Mouse (Mus musculus) limb, embryonic 11.5 days (tissue): ENCODE results near the gene Lyrm4. TPM values are rescaled to one million over a fixed set of nuclear protein-coding genes. Genes with fewer than 3 reads are reported as not detected.
A peak's percentile ranks its signal among the peaks of the same experiment; 100 is the strongest.

Experiments used
- ATAC-seq: fragments of 200-750 bp; cut with Nextera tagmentation; 2 replicates; pipeline ENCODE4 v1.8.0; 2017; ENCODE audit warnings: low read depth; ENCODE audit not compliant: insufficient number of reproducible peaks, low FRiP score, low TSS enrichment
- DNase-seq: peaks from one replicate; pipeline ENCODE4 v3.0.0-alpha.2; 2015; ENCODE audit warnings: low spot score
- H3K27ac ChIP-seq: fragments of 300-500 bp; sonication (generic); replicated peaks from 2 replicates; pipeline ENCODE4 v1.5.1; 2014; ENCODE audit warnings: low read depth, mild to moderate bottlenecking, low read length
- H3K27me3 ChIP-seq: fragments of 300-500 bp; sonication (generic); 2 replicates; pipeline ENCODE4 v1.6.1; 2014; ENCODE audit warnings: mild to moderate bottlenecking, low read length, mixed read lengths; ENCODE audit not compliant: control insufficient read depth, insufficient read depth
- H3K36me3 ChIP-seq: fragments of 300-500 bp; sonication (generic); 2 replicates; pipeline ENCODE4 v1.6.1; 2014; ENCODE audit warnings: mild to moderate bottlenecking, low read length, moderate library complexity, mixed read lengths; ENCODE audit not compliant: control insufficient read depth, insufficient read depth
- H3K4me1 ChIP-seq: fragments of 300-500 bp; sonication (generic); 2 replicates; pipeline ENCODE4 v1.6.1; 2014; ENCODE audit warnings: low read length, mixed read lengths; ENCODE audit not compliant: control insufficient read depth, insufficient read depth
- H3K4me2 ChIP-seq: fragments of 300-500 bp; sonication (generic); 2 replicates; pipeline ENCODE4 v1.6.1; 2014; ENCODE audit warnings: low read depth, mild to moderate bottlenecking, moderate library complexity; ENCODE audit not compliant: severe bottlenecking
- H3K4me3 ChIP-seq: fragments of 300-500 bp; sonication (generic); 2 replicates; pipeline ENCODE4 v1.5.1; 2014; ENCODE audit warnings: low read depth, low read length
- H3K9ac ChIP-seq: fragments of 300-500 bp; sonication (generic); 2 replicates; pipeline ENCODE4 v1.6.1; 2014; ENCODE audit warnings: mild to moderate bottlenecking, low read length
- H3K9me3 ChIP-seq: fragments of 300-500 bp; sonication (generic); 2 replicates; pipeline ENCODE4 v1.6.1; 2016; ENCODE audit warnings: low read length; ENCODE audit not compliant: control insufficient read depth
- WGBS: fragments of 180-500 bp; shearing (Covaris S2); extraction: QIAGEN DNeasy Blood & Tissue Kit; methylation state at CpG from one replicate; pipeline ENCODE4 v1.1.7; 2014; 5-methylcytosine and 5-hydroxymethylcytosine counted together
- polyA plus RNA-seq: library from polyadenylated mRNA; unstranded; fragments of >200 nt; fragmentation: Nextera tagmentation; extraction: Ambion mirVana; gene quantifications from 2 replicates; pipeline ENCODE4 v1.2.1, GENCODE M21; 2014

Lyrm4 gene
- polyA plus RNA-seq, 1 experiment from 2014 or later: 20.6 TPM

GRCm38 (mm10) chr13:35947354-35948000 is 169.8 kb downstream of the Lyrm4 start:
- no peak for ATAC-seq
- Histone ChIP-seq H3K27me3 (no peaks in the 10 kb centered on the region), H3K27ac (no peak overlapping the region), H3K9me3 (no peaks in the 10 kb centered on the region), H3K36me3 (no peaks in the 10 kb centered on the region), H3K4me3 (no peak overlapping the region), H3K4me1 (no peaks in the 10 kb centered on the region), H3K9ac (no peak overlapping the region), H3K4me2 (no peak overlapping the region)
- peak; percentile 86 for DNase-seq
- WGBS: 24% methylated on average over 14 of the region's 14 CpGs

GRCm38 (mm10) chr13:35946659-35947353 is 170.5 kb downstream of the Lyrm4 start:
- Histone ChIP-seq H3K36me3 (no peaks in the 10 kb centered on the region), H3K4me1 (no peaks in the 10 kb centered on the region), H3K9ac (no peak overlapping the region), H3K27me3 (no peaks in the 10 kb centered on the region), H3K9me3 (no peaks in the 10 kb centered on the region), H3K4me2 (no peak overlapping the region), H3K4me3 (no peak overlapping the region), H3K27ac (no peak overlapping the region)
- DNase-seq (no peak), ATAC-seq (no peak)
- 76% methylated on average over 20 of the region's 20 CpGs for WGBS

- H3K4me2 ChIP-seq: no peak overlapping the region
- H3K27ac ChIP-seq: no peak overlapping the region
- H3K4me3 ChIP-seq: no peak overlapping the region
- no peak overlapping the region for H3K9ac ChIP-seq
- DNase-seq (no peak), ATAC-seq (no peak)
- H3K9me3 ChIP-seq: no peaks in the 10 kb centered on the region
- no peaks in the 10 kb centered on the region for H3K27me3 ChIP-seq
- no peaks in the 10 kb centered on the region for H3K36me3 ChIP-seq
- no peaks in the 10 kb centered on the region for H3K4me1 ChIP-seq
- WGBS: 88% methylated on average over 5 of the region's 5 CpGs
These were observed 176.4 kb downstream of the Lyrm4 start for GRCm38 (mm10) chr13:35940934-35941333.

GRCm38 (mm10) chr13:35939871-35940665 is 177.3 kb downstream of the Lyrm4 start:
- H3K9ac ChIP-seq: no peak overlapping the region
- WGBS: 66% methylated on average over 18 of the region's 18 CpGs
- DNase-seq (no peak), ATAC-seq (no peak)
- no peaks in the 10 kb centered on the region for H3K9me3 ChIP-seq
- no peak overlapping the region for H3K27ac ChIP-seq
- no peak overlapping the region for H3K4me3 ChIP-seq
- no peaks in the 10 kb centered on the region for H3K4me1 ChIP-seq
- H3K4me2 ChIP-seq: no peak overlapping the region
- H3K36me3 ChIP-seq: no peaks in the 10 kb centered on the region
- H3K27me3 ChIP-seq: no peaks in the 10 kb centered on the region

- WGBS: 88% methylated on average over 2 of the region's 2 CpGs
- Histone ChIP-seq H3K9ac (no peak overlapping the region), H3K4me2 (no peak overlapping the region), H3K4me3 (no peak overlapping the region), H3K27me3 (no peaks in the 10 kb centered on the region), H3K27ac (no peak overlapping the region), H3K9me3 (no peaks in the 10 kb centered on the region), H3K36me3 (no peaks in the 10 kb centered on the region), H3K4me1 (no peaks in the 10 kb centered on the region)
- ATAC-seq (no peak), DNase-seq (no peak)
These were observed 179.3 kb downstream of the Lyrm4 start for GRCm38 (mm10) chr13:35937991-35938390.

Other genes with a start within 250 kb of the Lyrm4 start
- 27.0 and 28.4 TPM in 2 replicates for gene Rpp40, start 211.2 kb downstream of the Lyrm4 start, polyA plus RNA-seq
- 0.92 and 1.6 TPM in 2 replicates for gene Ppp1r3g, start 158.7 kb downstream of the Lyrm4 start, polyA plus RNA-seq
- gene Fars2, start 114 bp downstream of the Lyrm4 start, polyA plus RNA-seq: 25.9 and 29.3 TPM in 2 replicates